Mouse (Mus musculus) ES-Bruce4 (cell line): ENCODE data around the gene Crtac1.

Experiments used
- CTCF ChIP-seq: IDR thresholded peaks from one replicate; pipeline ENCODE4 v1.8.1; 2011; ENCODE audit warnings: low read depth, low read length
- EP300 ChIP-seq: IDR thresholded peaks from 2 replicates; pipeline ENCODE4 v1.6.1; 2011; ENCODE audit warnings: low read depth, low read length; ENCODE audit not compliant: insufficient read depth
- POLR2A ChIP-seq: IDR thresholded peaks from one replicate; pipeline ENCODE4 v1.8.1; 2011; ENCODE audit warnings: low read length; ENCODE audit not compliant: insufficient read depth

DNA sequence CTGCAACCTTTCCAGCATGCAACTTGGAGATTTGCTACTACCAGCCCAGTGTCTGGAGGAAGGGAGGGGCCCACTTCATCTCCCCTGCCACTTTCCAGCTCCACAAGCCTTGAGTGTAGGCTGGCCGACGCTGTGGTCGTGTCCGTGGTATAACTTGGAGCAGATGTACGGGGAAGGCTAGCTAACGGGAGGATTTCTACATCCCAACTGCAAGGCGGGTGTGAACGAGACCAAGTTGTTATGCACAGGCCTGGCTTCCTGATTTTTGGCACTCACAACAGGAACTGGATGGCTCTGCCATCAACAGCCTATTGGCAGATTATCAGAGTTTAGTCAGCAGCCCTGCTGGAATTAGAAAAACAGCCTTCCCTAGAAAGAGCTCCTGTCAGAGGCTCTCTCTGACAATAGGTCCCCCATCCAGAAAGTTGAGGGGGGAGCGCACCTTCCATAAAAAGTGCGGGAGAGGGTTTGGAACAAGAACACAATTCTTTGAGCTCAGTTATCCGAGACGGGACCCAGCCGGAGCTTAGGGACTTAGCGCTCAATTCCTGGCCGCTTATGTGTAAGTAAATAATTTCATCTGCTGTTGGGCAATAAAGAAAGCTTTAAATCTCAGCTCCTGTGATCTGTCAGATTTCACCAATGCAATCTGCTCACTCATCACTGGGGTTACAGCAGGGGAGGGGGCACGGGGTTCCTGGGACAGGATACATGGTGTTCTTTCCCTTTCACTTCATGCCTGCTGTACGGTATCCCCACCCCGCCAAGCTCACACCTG, 113.7 kb downstream of the Crtac1 start:
- TF ChIP-seq EP300 (no peak), POLR2A (no peak), CTCF (no peak)
